Mouse (Mus musculus) retina, postnatal 1 day (tissue): ENCODE measurements around the gene Fut4.
"Not testable (repeated sequence)": the region's sequence is repeated elsewhere in the genome, so short reads cannot be mapped to it uniquely, and the experiment has no call there.

ENCODE experiments used
- DNase-seq: peaks from one replicate; pipeline ENCODE4 v3.0.0-alpha.2; 2012

Gene Fut4

DNA sequence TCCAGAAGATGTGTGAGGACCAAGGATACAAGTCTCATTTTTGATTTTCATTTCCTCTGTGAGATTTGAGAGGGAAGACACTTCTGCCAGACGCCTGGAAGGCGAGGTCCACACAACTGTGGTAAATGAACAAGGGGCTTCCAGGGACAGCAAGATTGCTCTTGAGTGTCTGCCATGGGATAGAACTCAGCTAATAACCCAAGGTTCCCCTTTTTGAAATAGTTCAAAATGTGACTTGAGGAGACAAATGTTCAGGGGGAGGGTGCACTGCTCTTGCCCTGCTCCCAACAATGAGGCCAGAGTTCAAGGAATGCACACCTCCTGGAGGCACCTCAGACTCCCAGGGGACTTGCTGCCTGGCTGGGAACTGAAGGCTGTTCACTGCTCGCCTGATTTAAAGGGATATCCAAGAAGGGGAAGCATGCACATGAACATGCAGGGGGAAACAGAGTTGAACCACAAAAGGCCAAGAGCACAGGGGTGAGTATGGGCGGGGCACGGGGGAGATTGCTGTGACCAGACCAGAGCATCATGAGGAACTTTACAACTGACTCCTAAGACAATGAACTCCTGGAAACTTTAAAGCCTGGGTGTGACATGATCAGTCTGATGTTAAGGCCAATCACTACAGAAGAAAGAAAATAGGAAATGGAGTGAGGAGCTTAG is 27.3 kb downstream of the Fut4 start:
- DNase-seq, result no peak

DNA sequence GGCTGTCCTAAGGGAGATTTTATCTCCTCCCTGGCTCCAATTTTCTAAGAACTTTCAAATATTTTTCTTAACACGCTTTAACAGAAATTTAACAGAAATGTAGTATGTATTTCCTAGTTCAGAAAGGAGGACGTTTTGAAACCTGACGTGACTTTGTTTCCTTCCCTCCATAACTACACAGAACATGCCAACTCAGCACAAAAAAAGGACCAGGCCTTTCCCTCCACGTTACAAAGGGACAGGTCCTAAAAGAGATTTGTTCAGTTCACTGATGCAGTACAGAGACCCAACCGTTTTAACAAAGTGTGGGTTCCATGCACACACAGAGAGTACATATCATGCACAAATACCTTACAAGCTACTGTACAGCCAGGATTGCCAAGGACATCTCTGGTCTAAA is 30.6 kb downstream of the Fut4 start:
- DNase-seq, result no peak

DNA sequence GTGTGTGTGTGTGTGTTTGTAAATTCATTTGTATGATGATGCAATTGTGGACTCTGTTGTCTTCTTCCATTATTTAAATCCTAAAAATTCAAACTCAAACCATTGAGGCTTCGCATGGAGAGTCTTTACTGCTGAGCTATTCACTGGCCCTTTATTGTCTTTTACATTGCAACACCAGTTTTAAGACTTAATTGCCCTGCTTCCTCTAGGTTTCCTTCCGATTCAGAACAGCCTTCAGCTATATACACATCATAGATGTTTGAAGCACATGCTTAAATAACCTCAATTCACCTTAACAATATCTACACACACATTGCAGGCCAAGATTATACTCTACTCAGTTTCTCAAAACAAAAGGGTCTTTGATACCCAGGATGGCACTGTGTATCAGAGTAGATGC is 31.8 kb downstream of the Fut4 start:
- DNase-seq, result no peak

DNA sequence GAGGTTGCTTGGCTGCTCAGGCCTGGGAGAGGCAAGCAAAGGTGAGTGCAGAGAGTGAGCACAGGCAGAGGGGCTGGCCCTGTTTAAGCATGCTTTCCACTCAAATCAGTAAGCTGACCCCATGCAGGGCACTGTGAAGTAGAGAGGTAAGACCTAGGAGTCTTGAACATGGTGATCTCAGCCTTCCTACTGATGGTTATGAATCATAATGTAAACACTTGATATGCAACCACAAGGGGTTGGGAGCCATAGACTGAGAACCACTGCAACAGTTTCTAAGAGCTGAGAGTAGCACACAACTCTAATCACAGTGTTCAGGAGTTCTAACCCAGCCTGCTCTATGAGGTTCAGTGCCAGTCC is 33.9 kb downstream of the Fut4 start:
- DNase-seq, result no peak

DNA sequence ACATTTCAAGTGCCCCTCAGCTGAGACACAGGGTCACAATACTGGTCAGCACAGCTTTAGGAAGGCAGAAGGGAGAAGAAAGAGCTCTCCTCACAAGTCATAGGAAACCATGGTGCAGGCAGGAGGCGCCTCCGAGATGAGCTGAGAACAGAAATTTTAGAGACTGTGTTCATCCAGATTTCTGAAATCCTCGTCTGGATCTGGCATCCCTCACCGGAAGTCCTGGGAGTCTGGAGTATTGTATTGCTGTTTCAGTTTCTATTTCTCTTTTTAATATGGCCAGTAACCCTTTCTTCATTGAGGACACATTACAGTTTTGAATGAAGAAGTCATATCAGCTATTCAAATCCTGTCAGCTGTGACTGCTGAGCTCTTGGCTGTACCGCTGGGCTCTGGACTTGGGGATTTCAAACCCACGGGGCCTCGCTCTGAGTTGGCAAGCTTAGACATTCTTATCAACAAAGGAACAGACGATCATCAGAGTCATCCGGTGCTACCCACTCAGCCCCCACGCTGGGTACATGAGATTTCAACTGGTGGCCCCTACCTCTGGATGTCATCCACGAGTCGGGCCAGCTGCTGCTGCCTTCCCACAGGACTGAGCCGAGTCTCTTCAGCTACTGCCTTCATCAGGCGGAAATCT is 34.4 kb downstream of the Fut4 start:
- DNase-seq, result no peak

DNA sequence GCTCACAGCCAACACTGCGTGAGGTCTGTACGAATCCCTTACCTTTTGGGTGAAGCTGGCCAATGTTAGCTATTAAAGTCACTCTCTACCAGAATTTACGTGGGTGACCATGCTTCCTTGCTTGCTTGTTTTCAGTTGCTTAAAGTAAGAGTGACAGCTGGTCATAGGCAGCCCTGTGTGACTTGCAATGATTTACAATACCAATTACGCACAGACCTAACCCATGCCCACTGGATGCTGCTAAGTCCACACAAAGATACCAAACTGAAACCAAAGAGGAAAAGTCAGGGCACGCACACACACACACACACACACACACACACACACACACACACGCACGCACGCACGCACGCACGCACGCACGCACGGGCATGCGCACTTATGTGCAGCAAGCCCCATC is 36.9 kb downstream of the Fut4 start:
- DNase-seq, result no peak

DNA sequence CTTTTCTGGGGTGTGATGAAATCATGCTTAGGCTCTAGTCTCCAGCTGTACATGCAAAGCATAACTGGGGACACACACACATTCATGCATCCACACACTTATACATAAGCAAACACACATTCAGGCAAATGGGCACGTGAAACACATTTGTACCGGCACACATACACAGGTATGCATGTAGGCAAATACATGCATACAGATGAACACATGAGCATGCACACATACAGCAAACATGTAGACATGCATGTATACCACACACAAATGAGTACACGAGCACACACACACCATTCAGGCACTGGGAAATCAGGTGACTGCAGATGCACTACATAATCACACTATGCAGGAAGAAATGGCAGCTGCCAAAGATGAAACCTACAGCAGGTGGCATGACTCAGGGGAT is 41.3 kb downstream of the Fut4 start:
- no peak for DNase-seq

DNA sequence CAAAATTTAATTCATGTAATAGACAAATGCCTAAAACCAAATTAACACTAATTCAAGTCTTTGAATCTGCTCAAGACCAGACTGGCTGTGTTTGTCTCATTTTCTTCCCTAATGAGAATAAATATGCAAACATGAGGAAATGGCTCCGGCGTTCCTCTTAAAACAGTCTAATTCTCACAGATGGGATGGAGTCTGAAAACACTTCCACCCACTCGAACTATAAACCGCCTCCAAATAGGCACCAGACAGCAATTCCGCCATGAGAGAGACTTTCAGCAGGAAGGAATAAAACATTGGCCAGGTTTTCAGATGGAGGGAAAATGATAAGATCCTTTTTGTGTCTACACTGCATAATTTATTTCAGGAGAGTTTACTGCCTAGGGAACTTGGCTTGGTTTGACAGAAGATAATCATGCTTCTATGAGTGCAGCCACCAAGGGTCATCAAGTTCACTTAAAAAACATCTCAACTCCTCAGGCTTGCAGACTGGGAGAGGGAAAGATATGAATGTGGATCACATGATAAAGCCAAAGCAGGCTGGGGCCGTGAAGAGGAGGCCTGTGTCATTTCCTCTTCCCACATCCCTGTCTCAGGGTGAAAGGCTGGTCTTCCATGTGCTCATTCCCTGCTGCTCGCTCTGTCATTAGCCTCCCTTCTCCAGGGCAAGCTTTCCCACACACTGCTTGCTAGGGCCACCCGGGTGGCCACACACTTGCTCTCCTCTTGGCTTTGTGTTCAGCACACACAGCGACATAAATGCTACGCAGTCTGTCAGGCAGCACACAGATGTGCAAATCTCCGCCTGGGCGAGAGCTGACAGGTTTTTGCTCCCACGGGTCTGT is 46.7 kb downstream of the Fut4 start:
- DNase-seq, result no peak

DNA sequence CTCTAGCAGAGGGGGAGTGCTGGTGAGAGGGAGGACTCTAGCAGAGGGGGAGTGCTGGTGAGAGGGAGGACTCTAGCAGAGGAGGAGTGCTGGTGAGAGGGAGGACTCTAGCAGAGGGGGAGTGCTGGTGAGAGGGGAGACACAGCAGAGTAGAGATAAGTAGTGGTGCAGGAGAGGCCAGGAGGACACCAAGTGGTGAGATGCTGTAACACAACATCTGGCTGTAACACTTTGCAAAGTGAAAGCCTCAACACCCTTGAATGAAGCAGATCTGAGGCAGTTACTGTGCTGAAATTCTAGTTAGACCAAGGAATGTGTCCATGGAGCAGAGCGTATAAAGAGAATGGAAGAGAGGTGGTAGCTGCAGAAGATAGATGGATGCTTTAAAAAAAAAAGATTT is 51.4 kb downstream of the Fut4 start:
- not testable (repeated sequence) for DNase-seq

DNA sequence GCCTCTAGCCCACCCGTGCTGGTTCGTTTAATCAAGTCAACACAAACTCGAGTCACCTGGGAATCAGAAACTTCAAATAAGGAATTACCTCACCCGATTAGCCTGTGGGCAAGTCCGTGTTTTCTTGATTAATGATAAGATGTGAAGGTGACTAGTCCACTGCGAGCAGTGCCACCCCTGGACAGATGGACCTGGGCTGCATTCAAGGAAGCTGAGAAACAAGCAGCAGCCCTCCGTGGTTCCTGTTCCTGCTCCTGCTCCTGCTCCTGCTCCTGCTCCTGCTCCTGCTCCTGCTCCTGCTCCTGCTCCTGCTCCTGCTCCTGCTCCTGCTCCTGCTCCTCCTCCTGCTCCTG is 52.9 kb downstream of the Fut4 start:
- DNase-seq, result no peak

DNA sequence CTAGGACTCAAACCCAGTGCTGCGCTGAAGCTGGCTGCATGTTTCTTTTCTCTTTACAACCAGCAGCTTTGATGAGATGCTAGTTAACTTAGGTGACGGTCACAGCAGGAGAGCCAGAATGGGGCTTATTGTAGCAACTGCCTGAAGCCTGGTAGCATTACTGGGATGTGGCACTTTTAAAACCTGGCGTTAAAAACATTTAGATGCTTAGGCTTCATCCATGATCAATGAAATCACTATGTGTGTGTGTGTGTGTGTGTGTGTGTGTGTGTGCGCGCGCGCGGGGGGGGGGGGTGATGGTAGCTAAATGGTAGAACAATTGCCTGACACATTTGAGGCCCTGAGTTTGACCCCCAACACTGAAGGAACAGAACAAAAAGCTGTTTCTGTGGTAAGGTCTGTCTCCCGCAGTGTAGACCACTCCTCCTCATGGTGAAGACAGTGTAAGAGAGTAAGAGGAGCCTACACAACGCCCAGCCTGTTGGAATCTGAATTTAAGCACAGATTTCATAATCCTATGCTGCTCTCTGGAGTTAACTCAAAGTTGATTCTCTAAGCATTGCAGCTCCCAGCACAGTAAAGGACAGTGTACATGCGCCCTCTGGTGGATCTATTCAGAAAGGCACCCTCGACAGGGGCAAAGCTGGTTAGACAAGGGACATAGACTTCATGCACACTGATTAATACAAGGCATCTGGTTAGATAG is 53.5 kb downstream of the Fut4 start:
- peak; percentile 90 for DNase-seq
